Mouse (Mus musculus): ENCODE data around the gene Gm15130. TPM values are rescaled to one million over a fixed set of nuclear protein-coding genes. Genes with fewer than 3 reads are reported as not detected.

The Gm15130 gene
- not detected for total RNA-seq (2021)
- long read RNA-seq, experiment 1 = 0 reads
- long read RNA-seq, experiment 2 = 0 reads

GRCm38 (mm10) chr2:111152836-111153235 is at the start of gene Gm15130:
Gene Gm15130 (minus strand): TSS chr2:111152936.
- intact Hi-C loops (cut with DNase I) = no loop called here
- DNase-seq = no peak

GRCm38 (mm10) chr2:111182068-111182467 is 29.3 kb upstream of the Gm15130 start:
- no peak for DNase-seq

GRCm38 (mm10) chr2:111135739-111136138 is 17.0 kb downstream of the Gm15130 start:
- DNase-seq = no peak
- intact Hi-C loops (cut with DNase I) = no loop called here

More at GRCm38 (mm10) chr2:111182068-111182467, 29.3 kb upstream of the Gm15130 start:
- intact Hi-C loops (cut with DNase I) = no loop called here

GRCm38 (mm10) chr2:111105882-111106281 is 46.9 kb downstream of the Gm15130 start, which contains the start of gene Gm13941:
Gene Gm13941 (minus strand): TSS chr2:111105982.
- no peak for DNase-seq
- intact Hi-C loops (cut with DNase I) = no loop called here

Other genes starting within 250 kb of the Gm15130 start
- under 1 TPM; 0.22 TPM for gene Ano3, start 202.0 kb downstream of the Gm15130 start, total RNA-seq (2021)
- not detected for gene Gm13941, start 47.0 kb downstream of the Gm15130 start, total RNA-seq (2021)
- not detected for gene 4930430A15Rik, start 76.7 kb upstream of the Gm15130 start, total RNA-seq (2021)
- not detected for gene Olfr1275, start 82.3 kb upstream of the Gm15130 start, total RNA-seq (2021)
- not detected for gene Olfr1276, start 101.6 kb upstream of the Gm15130 start, total RNA-seq (2021)
- gene Olfr1277, start 121.2 kb upstream of the Gm15130 start, total RNA-seq (2021) = not detected
- gene Olfr1278, start 137.2 kb upstream of the Gm15130 start, total RNA-seq (2021) = not detected
- not detected for gene Olfr1279, start 147.7 kb upstream of the Gm15130 start, total RNA-seq (2021)
- gene Olfr1280, start 161.1 kb upstream of the Gm15130 start, total RNA-seq (2021) = not detected
- not detected for gene Olfr1281, start 173.6 kb upstream of the Gm15130 start, total RNA-seq (2021)
- not detected for gene Olfr1282, start 183.1 kb upstream of the Gm15130 start, total RNA-seq (2021)
- not detected for gene Olfr1283, start 213.9 kb upstream of the Gm15130 start, total RNA-seq (2021)
- not detected for gene Olfr1284, start 222.6 kb upstream of the Gm15130 start, total RNA-seq (2021)

All from heart, postnatal 14 days (tissue).